9 mouse cellular contexts compared by ENCODE assay signal in the genomic region with DNA sequence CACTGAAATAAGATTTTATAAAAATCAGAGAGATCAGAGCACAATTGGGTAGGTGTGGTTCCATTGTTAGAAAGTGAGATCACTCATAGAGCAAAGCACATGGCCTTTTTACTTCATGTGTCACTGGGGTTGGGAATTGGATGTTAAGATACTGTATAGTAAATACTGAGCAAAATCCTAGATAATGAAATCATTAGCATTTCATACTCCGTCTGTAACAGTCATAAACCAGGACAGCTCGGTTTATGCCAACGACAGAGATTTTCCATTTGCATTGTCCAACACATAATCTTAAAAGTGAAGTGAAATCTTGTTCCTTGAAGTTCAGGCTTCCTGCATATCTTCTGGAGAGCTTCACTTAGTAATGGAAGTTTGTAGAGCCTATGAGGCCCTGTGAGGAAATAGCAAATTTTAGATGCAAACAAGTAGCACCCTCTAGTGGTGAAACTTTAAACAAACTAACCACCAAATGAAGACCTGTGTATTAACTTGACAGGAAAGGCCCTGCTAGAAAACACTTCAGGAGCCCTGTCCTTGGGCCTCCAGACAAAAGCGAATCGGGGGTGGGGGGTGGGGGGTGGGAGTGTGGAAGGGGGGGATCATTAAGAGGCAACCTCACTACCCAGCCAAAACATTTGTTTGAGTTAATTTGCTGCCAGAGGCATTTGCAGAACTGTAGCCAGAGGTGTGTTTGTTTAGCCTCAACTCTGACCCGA.
A peak's percentile ranks its signal among the peaks of the same experiment; 100 is the strongest.
DNase-seq lines count a peak whose midpoint lies in the region; ATAC-seq and TF ChIP-seq lines count a peak whose summit lies in the region.
"Had no signal": no experiment of that assay in that cellular context is flagged by ENCODE, and none has a peak within 500 bp of the region (broad histone marks: within the 10 kb centered on the region; RNA-seq: fewer than 3 reads in every experiment).

No protein-coding gene starts in this region.

- peak; percentile 70 for TF ChIP-seq CTCF in lung, postnatal 0 days (IDR thresholded peaks at IDR 0.05)

- no peak overlapping the region for H3K9ac ChIP-seq in forebrain, embryonic 11.5 days (ENCODE audit: low read length)
- no peak overlapping the region for H3K9ac ChIP-seq in lung, postnatal 0 days (replicated peaks; ENCODE audit: low read depth)
- H3K9ac ChIP-seq: liver, embryonic 13.5 days had no signal

- peak; percentile 69 for ATAC-seq in forebrain, embryonic 11.5 days (replicated peaks; ENCODE audit: low FRiP score)
- ATAC-seq in hematopoietic stem cell, adult 5-6 weeks (replicated peaks in 1 of 2; ENCODE audit: insufficient read depth in 1 of 2, low FRiP score in 2 of 2, low TSS enrichment in 1 of 2, low read depth in 1 of 2, poor library complexity in 2 of 2, severe bottlenecking in 2 of 2) = peak; percentile 56 to 69; a peak in 2 of 4 replicates
- ATAC-seq in lung, postnatal 0 days = peak; percentile 59

- DNase-seq in forebrain, embryonic 11.5 days (ENCODE audit: low spot score) = no peak
- DNase-seq in forebrain, embryonic 10.5 days (ENCODE audit: extremely low spot score, low spot score) = no peak
- DNase-seq in testis, postnatal 14 days (ENCODE audit: low spot score) = peak; percentile 15
- no peak for DNase-seq in testis, postnatal 10 days (ENCODE audit: low spot score)
- DNase-seq in lung, postnatal 0 days (ENCODE audit: low spot score) = peak; percentile 85
- no peak for DNase-seq in right cerebral cortex, postnatal 25 days
- DNase-seq in B cell, adult 2 months = no peak
- DNase-seq: liver, embryonic 13.5 days had no signal

- no peaks in the 10 kb centered on the region for H3K9me3 ChIP-seq in forebrain, embryonic 11.5 days (ENCODE audit: control insufficient read depth, low read length)
- no peaks in the 10 kb centered on the region for H3K9me3 ChIP-seq in forebrain, embryonic 10.5 days
- no peaks in the 10 kb centered on the region for H3K9me3 ChIP-seq in lung, postnatal 0 days (ENCODE audit: low read length)
- H3K9me3 ChIP-seq: liver, embryonic 13.5 days had no signal

- no peaks in the 10 kb centered on the region for H3K27me3 ChIP-seq in forebrain, embryonic 11.5 days (ENCODE audit: control insufficient read depth, insufficient read depth, low read length)
- no peaks in the 10 kb centered on the region for H3K27me3 ChIP-seq in forebrain, embryonic 10.5 days (ENCODE audit: poor library complexity, severe bottlenecking)
- no peaks in the 10 kb centered on the region for H3K27me3 ChIP-seq in lung, postnatal 0 days (replicated peaks; ENCODE audit: insufficient read depth, low read length)
- H3K27me3 ChIP-seq: liver, embryonic 13.5 days had no signal

- 55% methylated on average over 6 of the region's 6 CpGs for WGBS in forebrain, embryonic 11.5 days
- WGBS in forebrain, embryonic 10.5 days = 57% methylated on average over 6 of the region's 6 CpGs
- WGBS in lung, postnatal 0 days = 34% methylated on average over 6 of the region's 6 CpGs

- TF ChIP-seq EP300 in lung, postnatal 0 days (IDR thresholded peaks at IDR 0.05) = no peak

- H3K4me3 ChIP-seq in forebrain, embryonic 11.5 days (ENCODE audit: low read depth, low read length) = no peak overlapping the region
- H3K4me3 ChIP-seq in forebrain, embryonic 10.5 days = no peak overlapping the region
- H3K4me3 ChIP-seq in lung, postnatal 0 days (ENCODE audit: low read depth, low read length) = no peak overlapping the region
- H3K4me3 ChIP-seq: liver, embryonic 13.5 days had no signal

- H3K27ac ChIP-seq in forebrain, embryonic 11.5 days (ENCODE audit: low read depth, low read length) = no peak overlapping the region
- no peak overlapping the region for H3K27ac ChIP-seq in forebrain, embryonic 10.5 days
- no peak overlapping the region for H3K27ac ChIP-seq in lung, postnatal 0 days (ENCODE audit: low read length)
- H3K27ac ChIP-seq: liver, embryonic 13.5 days had no signal

- H3K36me3 ChIP-seq in forebrain, embryonic 11.5 days (ENCODE audit: control insufficient read depth, insufficient read depth, low read length) = no peaks in the 10 kb centered on the region
- H3K36me3 ChIP-seq in forebrain, embryonic 10.5 days (replicated peaks) = no peaks in the 10 kb centered on the region
- H3K36me3 ChIP-seq in lung, postnatal 0 days (ENCODE audit: insufficient read depth, low read length) = no peaks in the 10 kb centered on the region
- H3K36me3 ChIP-seq: liver, embryonic 13.5 days had no signal

- H3K4me1 ChIP-seq in forebrain, embryonic 11.5 days (replicated peaks; ENCODE audit: control insufficient read depth, insufficient read depth, low read length) = no peaks in the 10 kb centered on the region
- no peaks in the 10 kb centered on the region for H3K4me1 ChIP-seq in forebrain, embryonic 10.5 days
- H3K4me1 ChIP-seq in lung, postnatal 0 days (ENCODE audit: insufficient read depth, low read depth, low read length) = no peaks in the 10 kb centered on the region
- H3K4me1 ChIP-seq: liver, embryonic 13.5 days had no signal

- no peak overlapping the region for H3K4me2 ChIP-seq in forebrain, embryonic 11.5 days (ENCODE audit: low read depth, low read length, severe bottlenecking)
- H3K4me2 ChIP-seq in lung, postnatal 0 days (replicated peaks; ENCODE audit: low read depth, low read length) = no peak overlapping the region
- H3K4me2 ChIP-seq: liver, embryonic 13.5 days had no signal

Comparison
In these comparisons a context has a peak if more than half of its experiments do, and no peak if none do; other contexts are left out.
1. DNase-seq: peak in testis, postnatal 14 days (single experiment) and lung, postnatal 0 days (single experiment); none in forebrain, embryonic 11.5 days (single experiment), forebrain, embryonic 10.5 days (single experiment), testis, postnatal 10 days (single experiment), right cerebral cortex, postnatal 25 days (single experiment) and B cell, adult 2 months (0 of 2).
2. Peak in every context shown above with its lines, with median percentiles within 50 percentile points of each other: ATAC-seq.